19 mouse cellular contexts compared by ENCODE assay signal in genomic region chr2:45087208-45087607, GRCm38 (mm10). TPM values are rescaled to one million over a fixed set of nuclear protein-coding genes. Genes with fewer than 3 reads are reported as not detected.
A peak's percentile ranks its signal among the peaks of the same experiment; 100 is the strongest.
DNase-seq lines count a peak whose midpoint lies in the region; ATAC-seq and TF ChIP-seq lines count a peak whose summit lies in the region.
"Had no signal": no experiment of that assay in that cellular context is flagged by ENCODE, and none has a peak within 500 bp of the region (broad histone marks: within the 10 kb centered on the region; RNA-seq: fewer than 3 reads in every experiment).

No protein-coding gene starts in this region.

- WGBS in forebrain, embryonic 11.5 days = 79% methylated on average over 4 of the region's 4 CpGs
- 75% methylated on average over 4 of the region's 4 CpGs for WGBS in forebrain, embryonic 12.5 days
- WGBS in hindbrain, embryonic 14.5 days = 63% methylated on average over 4 of the region's 4 CpGs
- WGBS in hindbrain, postnatal 0 days = 57% methylated on average over 4 of the region's 4 CpGs
- WGBS in liver, embryonic 11.5 days = 46% methylated on average over 4 of the region's 4 CpGs
- WGBS in liver, postnatal 0 days (ENCODE audit: insufficient replicate concordance) = 47% methylated on average over 4 of the region's 4 CpGs

- no peak for ATAC-seq in forebrain, embryonic 11.5 days (replicated peaks; ENCODE audit: low FRiP score)
- no peak for ATAC-seq in forebrain, embryonic 12.5 days (ENCODE audit: low FRiP score)
- ATAC-seq in hindbrain, embryonic 14.5 days (ENCODE audit: low FRiP score) = no peak
- no peak for ATAC-seq in hindbrain, postnatal 0 days
- ATAC-seq in liver, embryonic 11.5 days (replicated peaks; ENCODE audit: low FRiP score) = no peak
- no peak for ATAC-seq in liver, postnatal 0 days
- ATAC-seq in megakaryocyte-erythroid progenitor cell, adult 5-6 weeks (replicated peaks; ENCODE audit: low FRiP score, low TSS enrichment, poor library complexity, severe bottlenecking) = peak; percentile 53; the same call in 1 of the 2 replicates
- ATAC-seq in megakaryocyte progenitor cell, adult 5-6 weeks (replicated peaks; ENCODE audit: poor library complexity) = no peak
- ATAC-seq: CD4-positive, CD25-positive, alpha-beta regulatory T cell, adult 4 months; forebrain, embryonic 13.5 days; hindbrain, embryonic 16.5 days had no signal

- no peak overlapping the region for H3K27ac ChIP-seq in forebrain, embryonic 11.5 days (ENCODE audit: low read depth, low read length)
- no peak overlapping the region for H3K27ac ChIP-seq in forebrain, embryonic 12.5 days
- H3K27ac ChIP-seq in hindbrain, embryonic 14.5 days = 0 out of 2 replicates have a peak overlapping the region, but pooled peaks have one; percentile 7
- no peak overlapping the region for H3K27ac ChIP-seq in hindbrain, postnatal 0 days
- H3K27ac ChIP-seq in liver, embryonic 11.5 days (ENCODE audit: low read depth, low read length) = no peak overlapping the region
- H3K27ac ChIP-seq in liver, postnatal 0 days (ENCODE audit: low read depth) = no peak overlapping the region
- H3K27ac ChIP-seq: embryonic facial prominence, embryonic 12.5 days; forebrain, embryonic 13.5 days had no signal

- no peak for TF ChIP-seq EP300 in liver, postnatal 0 days (IDR thresholded peaks at IDR 0.05; ENCODE audit: low read depth)

- no peaks in the 10 kb centered on the region for H3K27me3 ChIP-seq in forebrain, embryonic 11.5 days (ENCODE audit: control insufficient read depth, insufficient read depth, low read length)
- no peaks in the 10 kb centered on the region for H3K27me3 ChIP-seq in forebrain, embryonic 12.5 days
- H3K27me3 ChIP-seq in hindbrain, embryonic 14.5 days (ENCODE audit: control insufficient read depth, insufficient read depth, low read length) = no peaks in the 10 kb centered on the region
- no peaks in the 10 kb centered on the region for H3K27me3 ChIP-seq in hindbrain, postnatal 0 days (ENCODE audit: insufficient read depth, low read length)
- no peaks in the 10 kb centered on the region for H3K27me3 ChIP-seq in liver, embryonic 11.5 days (replicated peaks; ENCODE audit: control insufficient read depth, insufficient read depth, low read length)
- H3K27me3 ChIP-seq in liver, postnatal 0 days (ENCODE audit: insufficient read depth, low read length) = no peaks in the 10 kb centered on the region
- H3K27me3 ChIP-seq: embryonic facial prominence, embryonic 12.5 days; forebrain, embryonic 13.5 days; heart, embryonic 12.5 days had no signal

- no peaks in the 10 kb centered on the region for H3K9me3 ChIP-seq in forebrain, embryonic 11.5 days (ENCODE audit: control insufficient read depth, low read length)
- H3K9me3 ChIP-seq in forebrain, embryonic 12.5 days = no peaks in the 10 kb centered on the region
- no peaks in the 10 kb centered on the region for H3K9me3 ChIP-seq in hindbrain, embryonic 14.5 days (ENCODE audit: control insufficient read depth, low read length)
- no peaks in the 10 kb centered on the region for H3K9me3 ChIP-seq in hindbrain, postnatal 0 days (ENCODE audit: low read length)
- no peaks in the 10 kb centered on the region for H3K9me3 ChIP-seq in liver, embryonic 11.5 days (ENCODE audit: control insufficient read depth, low read length)
- H3K9me3 ChIP-seq in liver, postnatal 0 days (ENCODE audit: low read length) = no peaks in the 10 kb centered on the region
- H3K9me3 ChIP-seq: embryonic facial prominence, embryonic 12.5 days; forebrain, embryonic 13.5 days; heart, embryonic 12.5 days had no signal

- peaks cover 15% of the 10 kb centered on the region for H3K4me1 ChIP-seq in forebrain, embryonic 11.5 days (replicated peaks; ENCODE audit: control insufficient read depth, insufficient read depth, low read length)
- peaks cover 67% of the 10 kb centered on the region for H3K4me1 ChIP-seq in forebrain, embryonic 12.5 days
- peaks cover 34% of the 10 kb centered on the region for H3K4me1 ChIP-seq in hindbrain, embryonic 14.5 days (replicated peaks; ENCODE audit: control insufficient read depth, insufficient read depth, low read length)
- H3K4me1 ChIP-seq in hindbrain, postnatal 0 days (ENCODE audit: insufficient read depth, low read length) = peaks cover 8% of the 10 kb centered on the region; the same call in 1 of the 2 replicates
- peaks cover 31% of the 10 kb centered on the region for H3K4me1 ChIP-seq in liver, embryonic 11.5 days (replicated peaks; ENCODE audit: control insufficient read depth, insufficient read depth, low read length)
- no peaks in the 10 kb centered on the region; the same call in 1 of the 2 replicates for H3K4me1 ChIP-seq in liver, postnatal 0 days (ENCODE audit: insufficient read depth)

- no peaks in the 10 kb centered on the region; the same call in 1 of the 2 replicates for H3K36me3 ChIP-seq in forebrain, embryonic 11.5 days (ENCODE audit: control insufficient read depth, insufficient read depth, low read length)
- H3K36me3 ChIP-seq in forebrain, embryonic 12.5 days (replicated peaks) = no peaks in the 10 kb centered on the region
- H3K36me3 ChIP-seq in hindbrain, embryonic 14.5 days (replicated peaks; ENCODE audit: control insufficient read depth, insufficient read depth) = no peaks in the 10 kb centered on the region
- H3K36me3 ChIP-seq in hindbrain, postnatal 0 days (ENCODE audit: insufficient read depth, low read length) = no peaks in the 10 kb centered on the region
- H3K36me3 ChIP-seq in liver, embryonic 11.5 days (ENCODE audit: control insufficient read depth, insufficient read depth, low read length) = no peaks in the 10 kb centered on the region
- peaks cover 7% of the 10 kb centered on the region; the same call in 1 of the 2 replicates for H3K36me3 ChIP-seq in liver, postnatal 0 days (replicated peaks; ENCODE audit: insufficient read depth, low read length)

- H3K9ac ChIP-seq in forebrain, embryonic 11.5 days (ENCODE audit: low read length) = no peak overlapping the region
- no peak overlapping the region for H3K9ac ChIP-seq in forebrain, embryonic 12.5 days
- H3K9ac ChIP-seq in hindbrain, embryonic 14.5 days = no peak overlapping the region
- H3K9ac ChIP-seq in hindbrain, postnatal 0 days (replicated peaks; ENCODE audit: low read length) = no peak overlapping the region
- no peak overlapping the region for H3K9ac ChIP-seq in liver, embryonic 11.5 days (ENCODE audit: low read depth, low read length)
- H3K9ac ChIP-seq in liver, postnatal 0 days (replicated peaks) = no peak overlapping the region
- H3K9ac ChIP-seq: embryonic facial prominence, embryonic 12.5 days; forebrain, embryonic 13.5 days had no signal

- H3K4me2 ChIP-seq in forebrain, embryonic 11.5 days (ENCODE audit: low read depth, low read length, severe bottlenecking) = no peak overlapping the region
- no peak overlapping the region for H3K4me2 ChIP-seq in forebrain, embryonic 12.5 days
- no peak overlapping the region for H3K4me2 ChIP-seq in hindbrain, embryonic 14.5 days (replicated peaks)
- H3K4me2 ChIP-seq in hindbrain, postnatal 0 days (ENCODE audit: low read depth, low read length) = no peak overlapping the region
- no peak overlapping the region for H3K4me2 ChIP-seq in liver, embryonic 11.5 days
- no peak overlapping the region for H3K4me2 ChIP-seq in liver, postnatal 0 days (ENCODE audit: low read depth, low read length)
- H3K4me2 ChIP-seq: embryonic facial prominence, embryonic 12.5 days; forebrain, embryonic 13.5 days; heart, embryonic 12.5 days had no signal

- DNase-seq in forebrain, embryonic 11.5 days (ENCODE audit: low spot score) = peak; percentile 24
- DNase-seq in hindbrain, embryonic 14.5 days (ENCODE audit: low spot score) = no peak
- DNase-seq in hindbrain, postnatal 0 days (ENCODE audit: low spot score) = no peak
- DNase-seq in liver, embryonic 11.5 days (ENCODE audit: low spot score) = peak; percentile 10
- DNase-seq in liver, postnatal 0 days = no peak
- DNase-seq: adrenal gland, postnatal 10 days; B cell, adult 2 months; cerebellum, adult 11 months; cerebellum, adult 8-10 months; cerebellum, postnatal 14 days; gastrocnemius, postnatal 14 days had no signal

- TF ChIP-seq CTCF in hindbrain, postnatal 0 days (IDR thresholded peaks at IDR 0.05; ENCODE audit: low read depth) = no peak
- TF ChIP-seq CTCF in liver, postnatal 0 days (IDR thresholded peaks at IDR 0.05; ENCODE audit: low read depth) = no peak

- H3K4me3 ChIP-seq in forebrain, embryonic 11.5 days (ENCODE audit: low read depth, low read length) = no peak overlapping the region
- H3K4me3 ChIP-seq in forebrain, embryonic 12.5 days (replicated peaks) = no peak overlapping the region
- H3K4me3 ChIP-seq in hindbrain, embryonic 14.5 days (replicated peaks; ENCODE audit: low read length) = no peak overlapping the region
- no peak overlapping the region for H3K4me3 ChIP-seq in hindbrain, postnatal 0 days (ENCODE audit: low read length)
- H3K4me3 ChIP-seq in liver, embryonic 11.5 days (ENCODE audit: low read depth, low read length) = no peak overlapping the region
- no peak overlapping the region for H3K4me3 ChIP-seq in liver, postnatal 0 days (ENCODE audit: low read depth, low read length)
- H3K4me3 ChIP-seq: embryonic facial prominence, embryonic 12.5 days; forebrain, embryonic 13.5 days; heart, embryonic 12.5 days had no signal

RNA-seq across cellular contexts. Expression of gene Zeb2, which starts 30.0 kb away (rescaled TPM):
- polyA plus RNA-seq in forebrain, embryonic 11.5 days (2014; fragmentation: Nextera tagmentation; extraction: Ambion mirVana) = 45.6 and 50.0 TPM in 2 replicates
- 63.3 and 74.3 TPM in 2 replicates for polyA plus RNA-seq in forebrain, embryonic 12.5 days (2016; fragmentation: Nextera tagmentation; extraction: Ambion mirVana)
- polyA plus RNA-seq in hindbrain, embryonic 14.5 days (2014; fragmentation: Nextera tagmentation; extraction: Ambion mirVana) = 38.8 and 41.9 TPM in 2 replicates
- 47.7 and 52.0 TPM in 2 replicates for total RNA-seq in hindbrain, postnatal 0 days (2014; rRNA removed)
- 21.4 and 21.9 TPM in 2 replicates for polyA plus RNA-seq in hindbrain, postnatal 0 days (2015; fragmentation: Nextera tagmentation; extraction: Ambion mirVana)
- polyA plus RNA-seq in liver, embryonic 11.5 days (2014; fragmentation: Nextera tagmentation; extraction: Ambion mirVana) = 32.8 and 33.2 TPM in 2 replicates
- 8.1 and 8.8 TPM in 2 replicates for polyA plus RNA-seq in liver, postnatal 0 days (2015; fragmentation: Nextera tagmentation; extraction: Ambion mirVana)
- 118 and 125 TPM in 2 replicates for total RNA-seq in megakaryocyte-erythroid progenitor cell, adult 5-6 weeks (2014; fragmentation: Nextera tagmentation)
- total RNA-seq in megakaryocyte-erythroid progenitor cell, adult 5-6 weeks (2017) = 113 and 119 TPM in 2 replicates
- total RNA-seq in megakaryocyte progenitor cell, adult 5-6 weeks (2015) = 188 and 189 TPM in 2 replicates
- total RNA-seq in megakaryocyte progenitor cell, adult 5-6 weeks (2017) = 138 and 151 TPM in 2 replicates

Comparison
In these comparisons a context has a peak if more than half of its experiments do, and no peak if none do; other contexts are left out.
1. DNase-seq: peak in forebrain, embryonic 11.5 days (single experiment) and liver, embryonic 11.5 days (single experiment); none in hindbrain, embryonic 14.5 days (single experiment), hindbrain, postnatal 0 days (single experiment) and liver, postnatal 0 days (single experiment).